Mouse (Mus musculus) forebrain, embryonic 11.5 days (tissue): ENCODE data around the gene Spns2. TPM values are rescaled to one million over a fixed set of nuclear protein-coding genes. Genes with fewer than 3 reads are reported as not detected.

ENCODE experiments used
- ATAC-seq: fragments of 200-750 bp; cut with Nextera tagmentation; replicated peaks from 2 replicates; pipeline ENCODE4 v1.8.0; 2017; ENCODE audit warnings: moderate TSS enrichment; ENCODE audit not compliant: low FRiP score
- DNase-seq: peaks from one replicate; pipeline ENCODE4 v3.0.0-alpha.2; 2017; ENCODE audit warnings: low spot score
- H3K27ac ChIP-seq: fragments of 300-500 bp; sonication (generic); 2 replicates; pipeline ENCODE4 v1.5.1; 2014; ENCODE audit warnings: low read depth, low read length
- H3K27me3 ChIP-seq: fragments of 300-500 bp; sonication (generic); 2 replicates; pipeline ENCODE4 v1.6.1; 2014; ENCODE audit warnings: mild to moderate bottlenecking, low read length, mixed read lengths; ENCODE audit not compliant: control insufficient read depth, insufficient read depth
- H3K36me3 ChIP-seq: fragments of 300-500 bp; sonication (generic); 2 replicates; pipeline ENCODE4 v1.6.1; 2014; ENCODE audit warnings: mild to moderate bottlenecking, low read length, moderate library complexity, mixed read lengths; ENCODE audit not compliant: control insufficient read depth, insufficient read depth
- H3K4me1 ChIP-seq: fragments of 300-500 bp; sonication (generic); replicated peaks from 2 replicates; pipeline ENCODE4 v1.6.1; 2014; ENCODE audit warnings: low read length, mixed read lengths; ENCODE audit not compliant: control insufficient read depth, insufficient read depth
- H3K4me2 ChIP-seq: fragments of 300-500 bp; sonication (generic); 2 replicates; pipeline ENCODE4 v1.6.1; 2014; ENCODE audit warnings: low read depth, mild to moderate bottlenecking, low read length, moderate library complexity, mixed read lengths; ENCODE audit not compliant: severe bottlenecking
- H3K4me3 ChIP-seq: fragments of 300-500 bp; sonication (generic); 2 replicates; pipeline ENCODE4 v1.5.1; 2014; ENCODE audit warnings: low read depth, low read length
- H3K9ac ChIP-seq: fragments of 300-500 bp; sonication (generic); 2 replicates; pipeline ENCODE4 v1.6.1; 2014; ENCODE audit warnings: low read length
- H3K9me3 ChIP-seq: fragments of 300-500 bp; sonication (generic); 2 replicates; pipeline ENCODE4 v1.6.1; 2016; ENCODE audit warnings: low read length, mixed read lengths; ENCODE audit not compliant: control insufficient read depth
- WGBS: fragments of 180-500 bp; shearing (Covaris S2); extraction: QIAGEN DNeasy Blood & Tissue Kit; methylation state at CpG from one replicate; pipeline ENCODE4 v1.1.7; 2014; 5-methylcytosine and 5-hydroxymethylcytosine counted together
- polyA plus RNA-seq: library from polyadenylated mRNA; unstranded; fragments of >200 nt; fragmentation: Nextera tagmentation; extraction: Ambion mirVana; gene quantifications from 2 replicates; pipeline ENCODE4 v1.2.1, GENCODE M21; 2014

Gene Spns2
- polyA plus RNA-seq, 1 experiment from 2014 or later = 4.0 TPM

- Histone ChIP-seq H3K27ac (no peak overlapping the region), H3K36me3 (no peaks in the 10 kb centered on the region), H3K9me3 (no peaks in the 10 kb centered on the region), H3K4me1 (no peaks in the 10 kb centered on the region), H3K27me3 (no peaks in the 10 kb centered on the region), H3K4me2 (no peak overlapping the region), H3K9ac (no peak overlapping the region), H3K4me3 (no peak overlapping the region)
- 71% methylated on average over 10 of the region's 10 CpGs for WGBS
- DNase-seq (no peak), ATAC-seq (no peak)
Observed at GRCm38 (mm10) chr11:72504016-72504797, 14.5 kb upstream of the Spns2 start.

GRCm38 (mm10) chr11:72503501-72503921, 13.8 kb upstream of the Spns2 start:
- DNase-seq (no peak), ATAC-seq (no peak)
- no peaks in the 10 kb centered on the region for H3K4me1 ChIP-seq
- no peak overlapping the region for H3K4me2 ChIP-seq
- no peaks in the 10 kb centered on the region for H3K36me3 ChIP-seq
- H3K4me3 ChIP-seq = no peak overlapping the region
- H3K9ac ChIP-seq = no peak overlapping the region
- H3K27me3 ChIP-seq = no peaks in the 10 kb centered on the region
- 27% methylated on average over 5 of the region's 5 CpGs for WGBS
- no peak overlapping the region for H3K27ac ChIP-seq
- H3K9me3 ChIP-seq = no peaks in the 10 kb centered on the region

- no peak for DNase-seq
- Histone ChIP-seq H3K4me3 (no peak overlapping the region), H3K4me1 (no peaks in the 10 kb centered on the region), H3K9me3 (no peaks in the 10 kb centered on the region), H3K36me3 (no peaks in the 10 kb centered on the region), H3K9ac (no peak overlapping the region), H3K4me2 (no peak overlapping the region), H3K27me3 (no peaks in the 10 kb centered on the region), H3K27ac (no peak overlapping the region)
- whole genome bisulfite sequencing = 17% methylated on average over 8 of the region's 8 CpGs
- no peak for ATAC-seq
Observed at GRCm38 (mm10) chr11:72502236-72502635, 12.5 kb upstream of the Spns2 start.

- no peak overlapping the region for H3K4me3 ChIP-seq
- DNase-seq (no peak), ATAC-seq (no peak)
- no peaks in the 10 kb centered on the region for H3K36me3 ChIP-seq
- no peak overlapping the region for H3K27ac ChIP-seq
- WGBS = 31% methylated on average over 5 of the region's 5 CpGs
- H3K27me3 ChIP-seq = no peaks in the 10 kb centered on the region
- no peak overlapping the region for H3K4me2 ChIP-seq
- no peaks in the 10 kb centered on the region for H3K9me3 ChIP-seq
- no peaks in the 10 kb centered on the region for H3K4me1 ChIP-seq
- no peak overlapping the region for H3K9ac ChIP-seq
Observed at GRCm38 (mm10) chr11:72501426-72502002, 11.8 kb upstream of the Spns2 start.

GRCm38 (mm10) chr11:72500139-72500538, 10.4 kb upstream of the Spns2 start:
- Histone ChIP-seq H3K4me3 (no peak overlapping the region), H3K4me2 (no peak overlapping the region), H3K36me3 (no peaks in the 10 kb centered on the region), H3K27me3 (no peaks in the 10 kb centered on the region), H3K9ac (no peak overlapping the region), H3K9me3 (no peaks in the 10 kb centered on the region), H3K27ac (no peak overlapping the region), H3K4me1 (no peaks in the 10 kb centered on the region)
- WGBS = 85% methylated on average over 4 of the region's 4 CpGs
- DNase-seq (no peak), ATAC-seq (no peak)

GRCm38 (mm10) chr11:72497367-72497766, 7.7 kb upstream of the Spns2 start:
- no peak for ATAC-seq
- Histone ChIP-seq H3K4me1 (no peaks in the 10 kb centered on the region), H3K9ac (no peak overlapping the region), H3K4me3 (no peak overlapping the region), H3K36me3 (no peaks in the 10 kb centered on the region), H3K27me3 (no peaks in the 10 kb centered on the region), H3K27ac (no peak overlapping the region), H3K9me3 (no peaks in the 10 kb centered on the region), H3K4me2 (no peak overlapping the region)
- no peak for DNase-seq
- 21% methylated on average over 4 of the region's 4 CpGs for WGBS

- DNase-seq (no peak), ATAC-seq (no peak)
- Histone ChIP-seq H3K4me1 (no peaks in the 10 kb centered on the region), H3K4me3 (no peak overlapping the region), H3K27me3 (no peaks in the 10 kb centered on the region), H3K9ac (no peak overlapping the region), H3K9me3 (no peaks in the 10 kb centered on the region), H3K36me3 (no peaks in the 10 kb centered on the region), H3K27ac (no peak overlapping the region), H3K4me2 (no peak overlapping the region)
- WGBS = 60% methylated on average over 1 of the region's 1 CpGs
Observed at GRCm38 (mm10) chr11:72496775-72497174, 7.1 kb upstream of the Spns2 start.

- Histone ChIP-seq H3K27me3 (no peaks in the 10 kb centered on the region), H3K4me2 (no peak overlapping the region), H3K4me1 (no peaks in the 10 kb centered on the region), H3K9me3 (no peaks in the 10 kb centered on the region), H3K4me3 (no peak overlapping the region), H3K36me3 (no peaks in the 10 kb centered on the region), H3K27ac (no peak overlapping the region), H3K9ac (no peak overlapping the region)
- no peak for ATAC-seq
- no peak for DNase-seq
- 64% methylated on average over 3 of the region's 3 CpGs for WGBS
Observed at GRCm38 (mm10) chr11:72496066-72496465, 6.4 kb upstream of the Spns2 start.
